Mouse (Mus musculus): Measurements from ENCODE around the gene Slc35e3. TPM values are rescaled to one million over a fixed set of nuclear protein-coding genes. Genes with fewer than 3 reads are reported as not detected.

Slc35e3 gene
- polyA plus RNA-seq, 1 experiment = 19.7 TPM

DNA sequence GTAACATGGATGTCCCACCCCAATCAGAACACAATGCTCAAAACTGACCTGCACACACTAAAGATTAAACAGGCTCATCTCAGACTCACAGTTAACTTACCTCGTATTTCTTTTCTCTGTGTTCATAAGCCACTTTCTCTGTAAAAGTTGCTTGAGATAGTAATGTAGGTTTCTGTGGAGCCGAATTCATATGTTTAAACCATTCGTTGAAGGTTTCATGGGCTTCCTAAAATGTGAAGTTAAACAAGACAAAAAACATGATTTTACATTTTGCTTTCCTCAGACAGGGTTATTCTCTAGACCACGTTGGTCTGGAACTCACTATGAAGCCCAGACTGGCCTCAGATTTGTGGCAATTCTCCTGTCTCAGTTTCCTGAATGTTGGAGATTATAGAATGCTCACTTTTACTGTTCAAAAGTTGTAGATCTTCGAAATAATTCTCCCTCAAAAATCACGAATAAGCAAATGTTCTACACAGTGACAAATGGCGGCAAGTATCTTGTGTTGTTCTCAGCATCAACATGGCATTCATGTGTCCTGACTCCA lies 11.7 kb upstream of the Slc35e3 start:
- H3K27me3 ChIP-seq (ENCODE audit: control insufficient read depth, insufficient read depth, low read length, poor library complexity, severe bottlenecking) = no peaks in the 10 kb centered on the region
- H3K9ac ChIP-seq (ENCODE audit: low read depth, poor library complexity, severe bottlenecking) = no peak overlapping the region
- peaks cover 59% of the 10 kb centered on the region for H3K36me3 ChIP-seq (ENCODE audit: control insufficient read depth, insufficient read depth, low read length, poor library complexity, severe bottlenecking)
- no peaks in the 10 kb centered on the region for H3K9me3 ChIP-seq (replicated peaks; ENCODE audit: control insufficient read depth, insufficient read depth, low read length, poor library complexity, severe bottlenecking)
- H3K27ac ChIP-seq (ENCODE audit: insufficient read depth, low read length) = no peak overlapping the region
- no peak overlapping the region for H3K4me3 ChIP-seq (ENCODE audit: low read depth, low read length)
- H3K4me1 ChIP-seq (ENCODE audit: control insufficient read depth, insufficient read depth, low read length) = no peaks in the 10 kb centered on the region
- TF ChIP-seq CTCF (IDR thresholded peaks at IDR 0.05; ENCODE audit: low read depth, low read length) (no peak), EP300 (IDR thresholded peaks at IDR 0.05; ENCODE audit: insufficient read depth, low read depth, low read length) (no peak), POLR2A (IDR thresholded peaks at IDR 0.05; ENCODE audit: insufficient read depth, low read length) (no peak)

DNA sequence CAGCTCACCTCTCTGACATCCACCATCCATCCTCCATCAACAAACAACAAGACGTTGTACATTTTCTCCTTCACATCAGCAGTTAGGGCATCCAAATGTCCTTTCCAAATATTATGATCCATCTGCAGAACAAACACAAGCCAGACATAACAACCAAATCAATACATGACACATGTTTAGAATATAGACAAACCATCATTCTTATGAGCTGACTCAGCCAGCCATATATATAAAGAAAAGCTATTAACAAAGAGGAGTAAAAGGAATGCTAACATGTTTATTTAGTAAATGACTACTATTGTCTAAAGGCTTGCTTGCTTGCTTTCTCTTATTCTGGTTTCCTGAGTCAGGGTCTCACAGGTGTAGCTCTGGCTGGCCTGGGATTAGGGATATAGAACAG lies 11.1 kb upstream of the Slc35e3 start:
- peaks cover 59% of the 10 kb centered on the region for H3K36me3 ChIP-seq (ENCODE audit: control insufficient read depth, insufficient read depth, low read length, poor library complexity, severe bottlenecking)
- no peak for TF ChIP-seq POLR2A (IDR thresholded peaks at IDR 0.05; ENCODE audit: insufficient read depth, low read length)
- TF ChIP-seq CTCF (IDR thresholded peaks at IDR 0.05; ENCODE audit: low read depth, low read length) = no peak
- no peak for TF ChIP-seq EP300 (IDR thresholded peaks at IDR 0.05; ENCODE audit: insufficient read depth, low read depth, low read length)
- no peaks in the 10 kb centered on the region for H3K9me3 ChIP-seq (replicated peaks; ENCODE audit: control insufficient read depth, insufficient read depth, low read length, poor library complexity, severe bottlenecking)
- H3K27ac ChIP-seq (ENCODE audit: insufficient read depth, low read length) = no peak overlapping the region
- no peak overlapping the region for H3K9ac ChIP-seq (ENCODE audit: low read depth, poor library complexity, severe bottlenecking)
- no peak overlapping the region for H3K4me3 ChIP-seq (ENCODE audit: low read depth, low read length)
- H3K4me1 ChIP-seq (ENCODE audit: control insufficient read depth, insufficient read depth, low read length) = no peaks in the 10 kb centered on the region
- H3K27me3 ChIP-seq (ENCODE audit: control insufficient read depth, insufficient read depth, low read length, poor library complexity, severe bottlenecking) = no peaks in the 10 kb centered on the region

DNA sequence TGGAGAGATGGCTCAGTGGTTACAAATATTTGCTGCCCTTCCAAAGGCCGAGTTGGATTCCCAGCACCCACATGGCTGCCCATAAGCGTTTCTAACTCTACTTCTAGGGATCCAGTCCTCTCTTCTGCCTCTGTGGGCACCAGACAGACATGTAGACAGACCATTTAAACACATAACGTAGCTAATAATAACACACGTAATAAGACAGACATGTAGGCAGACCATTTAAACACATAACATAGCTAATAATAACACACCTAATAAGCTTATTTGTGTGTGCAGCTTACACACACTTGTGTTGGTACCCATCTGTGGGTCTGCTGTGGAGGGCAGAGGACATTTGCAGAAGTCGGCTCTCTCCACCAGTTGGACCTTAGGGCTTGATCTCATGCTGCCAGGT lies 10.6 kb upstream of the Slc35e3 start:
- H3K9me3 ChIP-seq (replicated peaks; ENCODE audit: control insufficient read depth, insufficient read depth, low read length, poor library complexity, severe bottlenecking) = no peaks in the 10 kb centered on the region
- H3K27me3 ChIP-seq (ENCODE audit: control insufficient read depth, insufficient read depth, low read length, poor library complexity, severe bottlenecking) = no peaks in the 10 kb centered on the region
- no peak overlapping the region for H3K27ac ChIP-seq (ENCODE audit: insufficient read depth, low read length)
- TF ChIP-seq EP300 (IDR thresholded peaks at IDR 0.05; ENCODE audit: insufficient read depth, low read depth, low read length) (no peak), POLR2A (IDR thresholded peaks at IDR 0.05; ENCODE audit: insufficient read depth, low read length) (no peak), CTCF (IDR thresholded peaks at IDR 0.05; ENCODE audit: low read depth, low read length) (no peak)
- H3K36me3 ChIP-seq (ENCODE audit: control insufficient read depth, insufficient read depth, low read length, poor library complexity, severe bottlenecking) = peaks cover 57% of the 10 kb centered on the region
- no peak overlapping the region for H3K9ac ChIP-seq (ENCODE audit: low read depth, poor library complexity, severe bottlenecking)
- no peaks in the 10 kb centered on the region for H3K4me1 ChIP-seq (ENCODE audit: control insufficient read depth, insufficient read depth, low read length)
- no peak overlapping the region for H3K4me3 ChIP-seq (ENCODE audit: low read depth, low read length)

DNA sequence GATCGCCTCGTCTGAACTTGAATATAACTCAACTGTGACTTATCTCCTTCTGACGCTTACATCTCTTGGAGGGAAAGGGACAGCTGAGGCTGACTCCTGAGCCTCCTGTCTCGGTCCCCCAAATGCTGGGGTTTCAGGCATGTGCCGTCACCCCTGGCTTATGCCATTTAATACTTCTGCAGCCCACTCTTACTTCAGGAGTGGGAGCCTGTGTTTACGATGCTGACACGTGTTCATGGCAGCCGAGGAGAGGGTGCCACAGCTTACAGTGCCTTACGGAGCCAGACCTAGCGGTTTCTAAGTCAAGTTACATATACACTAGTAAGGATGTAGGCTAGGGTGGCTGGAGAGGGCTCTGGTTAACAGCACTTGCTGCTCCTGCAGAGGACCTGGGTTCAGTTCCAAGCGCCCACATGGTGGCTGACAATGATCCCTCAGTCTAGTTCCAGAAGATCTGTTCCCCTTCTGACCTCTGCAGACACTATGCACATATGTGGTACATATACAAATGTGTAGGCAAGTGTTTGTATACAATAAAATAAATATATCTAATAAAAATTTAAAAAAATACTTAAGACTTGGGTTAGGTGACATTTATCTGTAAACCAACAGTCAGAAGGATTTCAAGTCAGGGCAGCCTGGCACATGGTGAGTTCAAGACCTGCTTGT lies 9.8 kb upstream of the Slc35e3 start:
- peaks cover 6% of the 10 kb centered on the region for H3K9me3 ChIP-seq (replicated peaks; ENCODE audit: control insufficient read depth, insufficient read depth, low read length, poor library complexity, severe bottlenecking)
- no peak overlapping the region for H3K27ac ChIP-seq (ENCODE audit: insufficient read depth, low read length)
- no peak overlapping the region for H3K9ac ChIP-seq (ENCODE audit: low read depth, poor library complexity, severe bottlenecking)
- H3K36me3 ChIP-seq (ENCODE audit: control insufficient read depth, insufficient read depth, low read length, poor library complexity, severe bottlenecking) = peaks cover 56% of the 10 kb centered on the region
- H3K4me3 ChIP-seq (ENCODE audit: low read depth, low read length) = no peak overlapping the region
- TF ChIP-seq CTCF (IDR thresholded peaks at IDR 0.05; ENCODE audit: low read depth, low read length) (no peak), POLR2A (IDR thresholded peaks at IDR 0.05; ENCODE audit: insufficient read depth, low read length) (no peak), EP300 (IDR thresholded peaks at IDR 0.05; ENCODE audit: insufficient read depth, low read depth, low read length) (no peak)
- no peaks in the 10 kb centered on the region for H3K4me1 ChIP-seq (ENCODE audit: control insufficient read depth, insufficient read depth, low read length)
- no peaks in the 10 kb centered on the region for H3K27me3 ChIP-seq (ENCODE audit: control insufficient read depth, insufficient read depth, low read length, poor library complexity, severe bottlenecking)

DNA sequence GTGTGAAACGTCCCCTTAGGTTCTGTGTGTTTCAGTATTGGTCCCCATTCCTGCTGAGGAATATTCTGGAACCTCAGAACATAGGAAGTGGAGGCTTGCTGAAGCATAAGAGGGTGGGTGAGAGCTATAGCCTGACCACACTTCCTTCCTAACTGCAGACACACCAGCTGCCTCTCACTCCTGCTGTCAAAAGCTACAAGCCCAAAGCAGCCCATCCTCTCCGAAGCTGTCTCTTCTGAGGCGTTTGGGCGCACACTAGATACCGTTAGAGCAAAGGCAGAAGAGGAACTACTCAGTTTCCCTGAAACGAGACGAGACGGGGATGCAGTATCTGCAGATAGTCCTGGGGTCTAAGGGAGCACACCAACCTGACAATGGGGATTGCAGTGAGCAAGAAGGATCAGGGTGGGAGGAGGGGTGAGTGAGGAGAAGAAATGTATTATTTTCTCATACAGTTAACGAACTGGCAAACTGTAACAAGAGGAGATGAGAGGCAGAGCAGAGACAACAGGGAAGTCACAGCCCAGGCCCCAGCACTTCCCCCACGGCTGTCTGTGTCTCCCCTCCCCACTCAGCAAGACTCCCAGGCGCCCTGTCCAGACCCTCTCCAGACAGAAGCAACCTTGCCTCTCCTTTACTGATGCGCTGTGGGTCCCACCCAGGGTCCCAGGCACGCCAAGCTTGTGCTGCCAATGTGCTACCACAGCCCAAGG lies 9.1 kb upstream of the Slc35e3 start:
- H3K36me3 ChIP-seq (ENCODE audit: control insufficient read depth, insufficient read depth, low read length, poor library complexity, severe bottlenecking) = peaks cover 54% of the 10 kb centered on the region

DNA sequence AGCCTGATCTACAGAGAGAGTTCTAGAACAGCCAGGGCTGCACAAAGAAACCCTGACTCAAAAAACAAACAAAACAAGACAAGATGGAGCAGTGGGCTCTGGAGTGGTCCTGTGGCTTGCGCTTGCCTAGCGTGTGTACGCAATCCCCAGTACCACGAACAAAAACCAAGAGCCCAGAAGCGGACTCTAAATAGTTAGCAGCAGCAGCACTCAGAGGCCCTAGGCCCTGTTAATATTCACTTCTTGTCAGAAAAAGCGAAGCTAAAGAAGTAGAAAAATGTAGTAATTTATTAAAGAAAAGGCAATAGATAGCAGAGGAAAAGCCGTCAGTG lies 8.4 kb upstream of the Slc35e3 start:
- Histone ChIP-seq H3K27ac (ENCODE audit: insufficient read depth, low read length) (no peak overlapping the region), H3K9me3 (replicated peaks; ENCODE audit: control insufficient read depth, insufficient read depth, low read length, poor library complexity, severe bottlenecking) (peaks cover 18% of the 10 kb centered on the region), H3K9ac (ENCODE audit: low read depth, poor library complexity, severe bottlenecking) (no peak overlapping the region), H3K4me1 (ENCODE audit: control insufficient read depth, insufficient read depth, low read length) (no peaks in the 10 kb centered on the region), H3K27me3 (ENCODE audit: control insufficient read depth, insufficient read depth, low read length, poor library complexity, severe bottlenecking) (no peaks in the 10 kb centered on the region), H3K36me3 (ENCODE audit: control insufficient read depth, insufficient read depth, low read length, poor library complexity, severe bottlenecking) (peaks cover 56% of the 10 kb centered on the region), H3K4me3 (ENCODE audit: low read depth, low read length) (no peak overlapping the region)
- no peak for TF ChIP-seq EP300 (IDR thresholded peaks at IDR 0.05; ENCODE audit: insufficient read depth, low read depth, low read length)
- no peak for TF ChIP-seq CTCF (IDR thresholded peaks at IDR 0.05; ENCODE audit: low read depth, low read length)
- TF ChIP-seq POLR2A (IDR thresholded peaks at IDR 0.05; ENCODE audit: insufficient read depth, low read length) = no peak

More for the DNA sequence above, 9.1 kb upstream of the Slc35e3 start:
- Histone ChIP-seq H3K9ac (ENCODE audit: low read depth, poor library complexity, severe bottlenecking) (no peak overlapping the region), H3K27ac (ENCODE audit: insufficient read depth, low read length) (no peak overlapping the region), H3K4me1 (ENCODE audit: control insufficient read depth, insufficient read depth, low read length) (no peaks in the 10 kb centered on the region), H3K4me3 (ENCODE audit: low read depth, low read length) (no peak overlapping the region), H3K27me3 (ENCODE audit: control insufficient read depth, insufficient read depth, low read length, poor library complexity, severe bottlenecking) (no peaks in the 10 kb centered on the region), H3K9me3 (replicated peaks; ENCODE audit: control insufficient read depth, insufficient read depth, low read length, poor library complexity, severe bottlenecking) (peaks cover 11% of the 10 kb centered on the region)
- TF ChIP-seq CTCF (IDR thresholded peaks at IDR 0.05; ENCODE audit: low read depth, low read length) (no peak), EP300 (IDR thresholded peaks at IDR 0.05; ENCODE audit: insufficient read depth, low read depth, low read length) (no peak), POLR2A (IDR thresholded peaks at IDR 0.05; ENCODE audit: insufficient read depth, low read length) (no peak)
